Mouse (Mus musculus) E14TG2a.4 (cell line): Measurements from ENCODE around the gene Dnaja2.

ENCODE experiments used
- CTCF ChIP-seq: conservative IDR thresholded peaks from 2 replicates; pipeline ENCODE4 v1.5.1; 2014; ENCODE audit warnings: low read length
- NANOG ChIP-seq: IDR thresholded peaks from 2 replicates; pipeline ENCODE4 v1.6.1; 2014; ENCODE audit warnings: borderline replicate concordance, low read length, mixed read lengths
- POU5F1 ChIP-seq: IDR thresholded peaks from 2 replicates; pipeline ENCODE4 v1.6.1; 2014; ENCODE audit warnings: low read length, borderline replicate concordance

GRCm38 (mm10) chr8:85504704-85505103 lies 50.4 kb downstream of the Dnaja2 start:
- TF ChIP-seq POU5F1, result no peak
- TF ChIP-seq CTCF, result no peak
- TF ChIP-seq NANOG, result no peak
